Mouse (Mus musculus) heart, postnatal 10 days (tissue): ENCODE data around the gene Lamc3. TPM values are rescaled to one million over a fixed set of nuclear protein-coding genes. Genes with fewer than 3 reads are reported as not detected.
A peak's percentile ranks its signal among the peaks of the same experiment; 100 is the strongest.
"Not testable (repeated sequence)": the region's sequence is repeated elsewhere in the genome, so short reads cannot be mapped to it uniquely, and the experiment has no call there.

ENCODE experiments used
- DNase-seq, 2 experiments: peaks; one replicate each; pipeline ENCODE4 v3.0.0; 2021
- intact Hi-C: fragments of 180-260 bp; cut with DNase I; formaldehyde crosslinking; loops from one replicate; pipeline ENCODE4 v1.15.1; 2025
- total RNA-seq, 2 experiments: library from RNA; stranded (reverse); gene quantifications; 2 replicates each; pipeline ENCODE4 v1.2.3; 2021

Gene Lamc3
- total RNA-seq, 2 experiments from 2014 or later = 0.79 to 1.2 TPM

- intact Hi-C loops = no loop called here
- no peak for DNase-seq
Measured at GRCm38 (mm10) chr2:31874290-31874855, 12.7 kb upstream of the Lamc3 start.

- intact Hi-C loops = no loop called here
- no peak for DNase-seq
Measured at GRCm38 (mm10) chr2:31876446-31876845, 10.6 kb upstream of the Lamc3 start.

- DNase-seq = no peak
- intact Hi-C loops = no loop called here
Measured at GRCm38 (mm10) chr2:31878610-31879009, 8.5 kb upstream of the Lamc3 start.

GRCm38 (mm10) chr2:31880868-31881267 is 6.2 kb upstream of the Lamc3 start:
- intact Hi-C loops = no loop called here

GRCm38 (mm10) chr2:31883061-31883460 is 4.0 kb upstream of the Lamc3 start:
- DNase-seq = no peak
- intact Hi-C loops = no loop called here

More at GRCm38 (mm10) chr2:31880868-31881267, 6.2 kb upstream of the Lamc3 start:
- DNase-seq = no peak

GRCm38 (mm10) chr2:31884806-31885205 is 2.3 kb upstream of the Lamc3 start:
- intact Hi-C loops = no loop called here
- DNase-seq = peak; percentile 23 to 41

- DNase-seq = no peak
- intact Hi-C loops = no loop called here
Measured at GRCm38 (mm10) chr2:31888871-31889270, 1.8 kb downstream of the Lamc3 start.

- intact Hi-C loops = no loop called here
Measured at GRCm38 (mm10) chr2:31891219-31891618, 4.1 kb downstream of the Lamc3 start.

GRCm38 (mm10) chr2:31893110-31893669 is 6.1 kb downstream of the Lamc3 start:
- intact Hi-C loops = no loop called here
- no peak for DNase-seq

More at GRCm38 (mm10) chr2:31891219-31891618, 4.1 kb downstream of the Lamc3 start:
- DNase-seq = no peak

- intact Hi-C loops = no loop called here
- DNase-seq = no peak
Measured at GRCm38 (mm10) chr2:31894221-31894870, 7.3 kb downstream of the Lamc3 start.

GRCm38 (mm10) chr2:31900932-31901331 is 13.8 kb downstream of the Lamc3 start:
- intact Hi-C loops = no loop called here
- DNase-seq = no peak

- intact Hi-C loops = no loop called here
- no peak for DNase-seq
Measured at GRCm38 (mm10) chr2:31901659-31902362, 14.7 kb downstream of the Lamc3 start.

- peak; percentile 52 to 63 for DNase-seq
- intact Hi-C loops = no loop called here
Measured at GRCm38 (mm10) chr2:31904089-31904488, 17.0 kb downstream of the Lamc3 start.

- DNase-seq = peak; percentile 12 to 39
- intact Hi-C loops = no loop called here
Measured at GRCm38 (mm10) chr2:31904622-31905021, 17.5 kb downstream of the Lamc3 start.

GRCm38 (mm10) chr2:31905682-31906081 is 18.6 kb downstream of the Lamc3 start:
- intact Hi-C loops = no loop called here

GRCm38 (mm10) chr2:31906407-31906806 is 19.3 kb downstream of the Lamc3 start:
- no peak for DNase-seq
- intact Hi-C loops = no loop called here

More at GRCm38 (mm10) chr2:31905682-31906081, 18.6 kb downstream of the Lamc3 start:
- no peak for DNase-seq

GRCm38 (mm10) chr2:31912575-31912974 is 25.5 kb downstream of the Lamc3 start:
- intact Hi-C loops = no loop called here
- peak; percentile 19 to 33 for DNase-seq

- intact Hi-C loops = loop anchor here (1.0 kb wide), 1 partner anchor 231 kb away; no protein-coding TSS in a partner anchor
- DNase-seq = not testable (repeated sequence)
Measured at GRCm38 (mm10) chr2:31914213-31914612, 27.1 kb downstream of the Lamc3 start.

GRCm38 (mm10) chr2:31915112-31915511 is 28.0 kb downstream of the Lamc3 start:
- intact Hi-C loops = loop anchor here (1.0 to 5.0 kb wide), 2 partner anchors 100 to 433 kb away; no protein-coding TSS in a partner anchor
- DNase-seq = peak; percentile 77 to 90

- peak; percentile 59 to 63 for DNase-seq
- intact Hi-C loops = loop anchor here (2.0 to 5.0 kb wide), 2 partner anchors 217 to 435 kb away; no protein-coding TSS in a partner anchor
Measured at GRCm38 (mm10) chr2:31917636-31918035, 30.5 kb downstream of the Lamc3 start.

GRCm38 (mm10) chr2:31923645-31924044 is 36.6 kb downstream of the Lamc3 start:
- DNase-seq = no peak
- intact Hi-C loops = no loop called here
